Mouse (Mus musculus): ENCODE data around the gene Clip3. TPM values are rescaled to one million over a fixed set of nuclear protein-coding genes. Genes with fewer than 3 reads are reported as not detected.

Clip3 gene
- 4.5 and 7.3 TPM in 2 replicates for polyA plus RNA-seq (2012; ENCODE audit: insufficient read depth, insufficient read length, missing spikeins)

GRCm38 (mm10) chr7:30291215-30292131, at the start of gene Clip3:
TSS of gene Clip3 (plus strand) at chr7:30291728.
- H3K4me1 ChIP-seq (ENCODE audit: control insufficient read depth, insufficient read depth, insufficient read length, low read length), result peaks cover 9% of the 10 kb centered on the region
- H3K27ac ChIP-seq (replicated peaks; ENCODE audit: low read depth, low read length), result no peak within 1 kb of the TSS
- H3K4me3 ChIP-seq (ENCODE audit: insufficient read depth, low read depth, low read length), result peak within 1 kb of the TSS; percentile 56

- H3K4me3 ChIP-seq (ENCODE audit: insufficient read depth, low read depth, low read length), result peak overlapping the region; percentile 36
- H3K4me1 ChIP-seq (ENCODE audit: control insufficient read depth, insufficient read depth, insufficient read length, low read length), result peaks cover 4% of the 10 kb centered on the region
- H3K27ac ChIP-seq (replicated peaks; ENCODE audit: low read depth, low read length), result peak overlapping the region; percentile 82
Measured at GRCm38 (mm10) chr7:30251956-30252954, 39.3 kb upstream of the Clip3 start.

GRCm38 (mm10) chr7:30265041-30265440, 26.5 kb upstream of the Clip3 start:
- Histone ChIP-seq H3K4me3 (ENCODE audit: insufficient read depth, low read depth, low read length) (no peak overlapping the region), H3K27ac (replicated peaks; ENCODE audit: low read depth, low read length) (no peak overlapping the region), H3K4me1 (ENCODE audit: control insufficient read depth, insufficient read depth, insufficient read length, low read length) (no peaks in the 10 kb centered on the region)

GRCm38 (mm10) chr7:30265531-30265930, 26.0 kb upstream of the Clip3 start:
- Histone ChIP-seq H3K4me3 (ENCODE audit: insufficient read depth, low read depth, low read length) (no peak overlapping the region), H3K27ac (replicated peaks; ENCODE audit: low read depth, low read length) (no peak overlapping the region), H3K4me1 (ENCODE audit: control insufficient read depth, insufficient read depth, insufficient read length, low read length) (no peaks in the 10 kb centered on the region)

- Histone ChIP-seq H3K4me3 (ENCODE audit: insufficient read depth, low read depth, low read length) (no peak overlapping the region), H3K4me1 (ENCODE audit: control insufficient read depth, insufficient read depth, insufficient read length, low read length) (no peaks in the 10 kb centered on the region), H3K27ac (replicated peaks; ENCODE audit: low read depth, low read length) (no peak overlapping the region)
Measured at GRCm38 (mm10) chr7:30265935-30266334, 25.6 kb upstream of the Clip3 start.

- H3K4me3 ChIP-seq (ENCODE audit: insufficient read depth, low read depth, low read length), result no peak overlapping the region
- H3K27ac ChIP-seq (replicated peaks; ENCODE audit: low read depth, low read length), result no peak overlapping the region
- no peaks in the 10 kb centered on the region for H3K4me1 ChIP-seq (ENCODE audit: control insufficient read depth, insufficient read depth, insufficient read length, low read length)
Measured at GRCm38 (mm10) chr7:30266780-30267179, 24.7 kb upstream of the Clip3 start.

- no peak overlapping the region for H3K4me3 ChIP-seq (ENCODE audit: insufficient read depth, low read depth, low read length)
- H3K4me1 ChIP-seq (ENCODE audit: control insufficient read depth, insufficient read depth, insufficient read length, low read length), result no peaks in the 10 kb centered on the region
Measured at GRCm38 (mm10) chr7:30269641-30270040, 21.9 kb upstream of the Clip3 start.

GRCm38 (mm10) chr7:30274383-30274782, 17.1 kb upstream of the Clip3 start:
- Histone ChIP-seq H3K4me3 (ENCODE audit: insufficient read depth, low read depth, low read length) (no peak overlapping the region), H3K4me1 (ENCODE audit: control insufficient read depth, insufficient read depth, insufficient read length, low read length) (no peaks in the 10 kb centered on the region), H3K27ac (replicated peaks; ENCODE audit: low read depth, low read length) (no peak overlapping the region)

More at GRCm38 (mm10) chr7:30269641-30270040, 21.9 kb upstream of the Clip3 start:
- no peak overlapping the region for H3K27ac ChIP-seq (replicated peaks; ENCODE audit: low read depth, low read length)

GRCm38 (mm10) chr7:30278911-30279310, 12.6 kb upstream of the Clip3 start:
- Histone ChIP-seq H3K4me3 (ENCODE audit: insufficient read depth, low read depth, low read length) (no peak overlapping the region), H3K4me1 (ENCODE audit: control insufficient read depth, insufficient read depth, insufficient read length, low read length) (no peaks in the 10 kb centered on the region), H3K27ac (replicated peaks; ENCODE audit: low read depth, low read length) (peak overlapping the region; percentile 41; the same call in 1 of the 2 replicates)

GRCm38 (mm10) chr7:30279536-30279935, 12.0 kb upstream of the Clip3 start:
- H3K27ac ChIP-seq (replicated peaks; ENCODE audit: low read depth, low read length), result peak overlapping the region; percentile 41; the same call in 1 of the 2 replicates
- peak overlapping the region; percentile 77 for H3K4me3 ChIP-seq (ENCODE audit: insufficient read depth, low read depth, low read length)
- no peaks in the 10 kb centered on the region for H3K4me1 ChIP-seq (ENCODE audit: control insufficient read depth, insufficient read depth, insufficient read length, low read length)

GRCm38 (mm10) chr7:30279951-30280669, 11.4 kb upstream of the Clip3 start, which contains the start of the genes Thap8 and Wdr62:
TSS of gene Thap8 (plus strand) at chr7:30280094.
TSS of gene Wdr62 (minus strand) at chr7:30280419.
- H3K4me3 ChIP-seq (ENCODE audit: insufficient read depth, low read depth, low read length), result peak within 1 kb of the TSS; percentile 77
- no peaks in the 10 kb centered on the region for H3K4me1 ChIP-seq (ENCODE audit: control insufficient read depth, insufficient read depth, insufficient read length, low read length)
- H3K27ac ChIP-seq (replicated peaks; ENCODE audit: low read depth, low read length), result peak within 1 kb of the TSS; percentile 96

- Histone ChIP-seq H3K4me3 (ENCODE audit: insufficient read depth, low read depth, low read length) (peak overlapping the region; percentile 69), H3K4me1 (ENCODE audit: control insufficient read depth, insufficient read depth, insufficient read length, low read length) (no peaks in the 10 kb centered on the region), H3K27ac (replicated peaks; ENCODE audit: low read depth, low read length) (peak overlapping the region; percentile 96)
Measured at GRCm38 (mm10) chr7:30280670-30281138, 10.8 kb upstream of the Clip3 start.

GRCm38 (mm10) chr7:30281522-30281921, 10.0 kb upstream of the Clip3 start:
- H3K4me1 ChIP-seq (ENCODE audit: control insufficient read depth, insufficient read depth, insufficient read length, low read length), result no peaks in the 10 kb centered on the region
- H3K4me3 ChIP-seq (ENCODE audit: insufficient read depth, low read depth, low read length), result no peak overlapping the region
- no peak overlapping the region for H3K27ac ChIP-seq (replicated peaks; ENCODE audit: low read depth, low read length)

- Histone ChIP-seq H3K4me3 (ENCODE audit: insufficient read depth, low read depth, low read length) (no peak overlapping the region), H3K4me1 (ENCODE audit: control insufficient read depth, insufficient read depth, insufficient read length, low read length) (no peaks in the 10 kb centered on the region), H3K27ac (replicated peaks; ENCODE audit: low read depth, low read length) (no peak overlapping the region)
Measured at GRCm38 (mm10) chr7:30282740-30283139, 8.8 kb upstream of the Clip3 start.

All from brown adipose tissue, adult 24 weeks (tissue).